Mouse (Mus musculus): ENCODE data around the gene Gm7102. TPM values are rescaled to one million over a fixed set of nuclear protein-coding genes. Genes with fewer than 3 reads are reported as not detected.
"Not testable (repeated sequence)": the region's sequence is repeated elsewhere in the genome, so short reads cannot be mapped to it uniquely, and the experiment has no call there.

Gm7102 gene
- polyA plus RNA-seq (2014; fragmentation: Nextera tagmentation; extraction: Ambion mirVana) = 0.23 and 0.28 TPM in 2 replicates

GRCm38 (mm10) chr19:61175756-61176324, at the start of gene Gm7102:
Gene Gm7102, minus strand, starts transcription at chr19:61176309.
- Histone ChIP-seq H3K9me3 (ENCODE audit: control insufficient read depth, low read length) (no peaks in the 10 kb centered on the region), H3K27ac (ENCODE audit: low read depth, low read length) (no peak within 1 kb of the TSS), H3K27me3 (ENCODE audit: control insufficient read depth, insufficient read depth, low read length) (no peaks in the 10 kb centered on the region), H3K9ac (ENCODE audit: low read depth, low read length) (peak within 1 kb of the TSS; percentile 52; the same call in 1 of the 2 replicates), H3K36me3 (ENCODE audit: control insufficient read depth, insufficient read depth, low read length) (no peaks in the 10 kb centered on the region), H3K4me1 (ENCODE audit: control insufficient read depth, insufficient read depth, low read length) (no peaks in the 10 kb centered on the region), H3K4me2 (replicated peaks; ENCODE audit: low read depth, low read length) (peak within 1 kb of the TSS; percentile 57), H3K4me3 (ENCODE audit: low read length) (peak within 1 kb of the TSS; percentile 35)
- 0 out of 2 replicates have a peak, but pooled peaks have one; percentile 43 for ATAC-seq (ENCODE audit: low FRiP score, low TSS enrichment)
- 38% methylated on average over 39 of the region's 39 CpGs for WGBS

GRCm38 (mm10) chr19:61224678-61225525, 48.8 kb upstream of the Gm7102 start:
- H3K4me2 ChIP-seq (replicated peaks; ENCODE audit: low read depth, low read length) = peak overlapping the region; percentile 59
- H3K9me3 ChIP-seq (ENCODE audit: control insufficient read depth, low read length) = no peaks in the 10 kb centered on the region
- H3K36me3 ChIP-seq (ENCODE audit: control insufficient read depth, insufficient read depth, low read length) = no peaks in the 10 kb centered on the region
- H3K27me3 ChIP-seq (ENCODE audit: control insufficient read depth, insufficient read depth, low read length) = no peaks in the 10 kb centered on the region
- H3K27ac ChIP-seq (ENCODE audit: low read depth, low read length) = no peak overlapping the region
- 32% methylated on average over 51 of the region's 53 CpGs for WGBS
- no peaks in the 10 kb centered on the region for H3K4me1 ChIP-seq (ENCODE audit: control insufficient read depth, insufficient read depth, low read length)
- peak overlapping the region; percentile 61 for H3K4me3 ChIP-seq (ENCODE audit: low read length)
- peak; percentile 18 for ATAC-seq (ENCODE audit: low FRiP score, low TSS enrichment)
- H3K9ac ChIP-seq (ENCODE audit: low read depth, low read length) = no peak overlapping the region; the same call in 1 of the 2 replicates

- H3K9me3 ChIP-seq (ENCODE audit: control insufficient read depth, low read length) = no peaks in the 10 kb centered on the region
- no peaks in the 10 kb centered on the region for H3K27me3 ChIP-seq (ENCODE audit: control insufficient read depth, insufficient read depth, low read length)
- no peak overlapping the region for H3K9ac ChIP-seq (ENCODE audit: low read depth, low read length)
- no peak for ATAC-seq (ENCODE audit: low FRiP score, low TSS enrichment)
- H3K4me2 ChIP-seq (replicated peaks; ENCODE audit: low read depth, low read length) = no peak overlapping the region
- H3K27ac ChIP-seq (ENCODE audit: low read depth, low read length) = no peak overlapping the region
- no peaks in the 10 kb centered on the region for H3K36me3 ChIP-seq (ENCODE audit: control insufficient read depth, insufficient read depth, low read length)
- H3K4me1 ChIP-seq (ENCODE audit: control insufficient read depth, insufficient read depth, low read length) = no peaks in the 10 kb centered on the region
- 95% methylated on average over 6 of the region's 6 CpGs for WGBS
- H3K4me3 ChIP-seq (ENCODE audit: low read length) = no peak overlapping the region
Measured at GRCm38 (mm10) chr19:61223706-61224328, 47.7 kb upstream of the Gm7102 start.

GRCm38 (mm10) chr19:61207506-61207905, 31.4 kb upstream of the Gm7102 start:
- not testable (repeated sequence) for H3K27me3 ChIP-seq (ENCODE audit: control insufficient read depth, insufficient read depth, low read length); H3K27ac ChIP-seq (ENCODE audit: low read depth, low read length); H3K4me3 ChIP-seq (ENCODE audit: low read length); H3K4me2 ChIP-seq (replicated peaks; ENCODE audit: low read depth, low read length); H3K9me3 ChIP-seq (ENCODE audit: control insufficient read depth, low read length); ATAC-seq (ENCODE audit: low FRiP score, low TSS enrichment); H3K4me1 ChIP-seq (ENCODE audit: control insufficient read depth, insufficient read depth, low read length); H3K36me3 ChIP-seq (ENCODE audit: control insufficient read depth, insufficient read depth, low read length); H3K9ac ChIP-seq (ENCODE audit: low read depth, low read length)
- 79% methylated on average over 6 of the region's 6 CpGs for WGBS

GRCm38 (mm10) chr19:61199836-61200235, 23.7 kb upstream of the Gm7102 start:
- Histone ChIP-seq H3K36me3 (ENCODE audit: control insufficient read depth, insufficient read depth, low read length) (no peaks in the 10 kb centered on the region), H3K27ac (ENCODE audit: low read depth, low read length) (no peak overlapping the region), H3K27me3 (ENCODE audit: control insufficient read depth, insufficient read depth, low read length) (no peaks in the 10 kb centered on the region), H3K4me2 (replicated peaks; ENCODE audit: low read depth, low read length) (no peak overlapping the region), H3K9me3 (ENCODE audit: control insufficient read depth, low read length) (no peaks in the 10 kb centered on the region), H3K9ac (ENCODE audit: low read depth, low read length) (no peak overlapping the region), H3K4me3 (ENCODE audit: low read length) (no peak overlapping the region), H3K4me1 (ENCODE audit: control insufficient read depth, insufficient read depth, low read length) (no peaks in the 10 kb centered on the region)
- WGBS = 30% methylated on average over 10 of the region's 10 CpGs
- ATAC-seq (ENCODE audit: low FRiP score, low TSS enrichment) = no peak

- Histone ChIP-seq H3K4me1 (ENCODE audit: control insufficient read depth, insufficient read depth, low read length) (no peaks in the 10 kb centered on the region), H3K4me2 (replicated peaks; ENCODE audit: low read depth, low read length) (no peak overlapping the region), H3K9ac (ENCODE audit: low read depth, low read length) (no peak overlapping the region), H3K27ac (ENCODE audit: low read depth, low read length) (no peak overlapping the region), H3K9me3 (ENCODE audit: control insufficient read depth, low read length) (no peaks in the 10 kb centered on the region), H3K27me3 (ENCODE audit: control insufficient read depth, insufficient read depth, low read length) (no peaks in the 10 kb centered on the region), H3K36me3 (ENCODE audit: control insufficient read depth, insufficient read depth, low read length) (no peaks in the 10 kb centered on the region), H3K4me3 (ENCODE audit: low read length) (no peak overlapping the region)
- 13% methylated on average over 13 of the region's 13 CpGs for WGBS
- no peak for ATAC-seq (ENCODE audit: low FRiP score, low TSS enrichment)
Measured at GRCm38 (mm10) chr19:61199316-61199715, 23.2 kb upstream of the Gm7102 start.

- H3K36me3 ChIP-seq (ENCODE audit: control insufficient read depth, insufficient read depth, low read length); H3K9me3 ChIP-seq (ENCODE audit: control insufficient read depth, low read length); H3K27ac ChIP-seq (ENCODE audit: low read depth, low read length); H3K9ac ChIP-seq (ENCODE audit: low read depth, low read length); H3K4me2 ChIP-seq (replicated peaks; ENCODE audit: low read depth, low read length); H3K27me3 ChIP-seq (ENCODE audit: control insufficient read depth, insufficient read depth, low read length); ATAC-seq (ENCODE audit: low FRiP score, low TSS enrichment); H3K4me1 ChIP-seq (ENCODE audit: control insufficient read depth, insufficient read depth, low read length); H3K4me3 ChIP-seq (ENCODE audit: low read length): not testable (repeated sequence)
- 86% methylated on average over 2 of the region's 2 CpGs for WGBS
Measured at GRCm38 (mm10) chr19:61183590-61183989, 7.5 kb upstream of the Gm7102 start, which contains the start of gene Gm6020. Gene Gm6020, plus strand, starts transcription at chr19:61183890.

GRCm38 (mm10) chr19:61151701-61152420, 24.2 kb downstream of the Gm7102 start:
- Histone ChIP-seq H3K27ac (ENCODE audit: low read depth, low read length) (no peak overlapping the region), H3K9ac (ENCODE audit: low read depth, low read length) (peak overlapping the region; percentile 48; the same call in 1 of the 2 replicates), H3K36me3 (ENCODE audit: control insufficient read depth, insufficient read depth, low read length) (no peaks in the 10 kb centered on the region), H3K27me3 (ENCODE audit: control insufficient read depth, insufficient read depth, low read length) (no peaks in the 10 kb centered on the region), H3K4me3 (ENCODE audit: low read length) (peak overlapping the region; percentile 41), H3K9me3 (ENCODE audit: control insufficient read depth, low read length) (no peaks in the 10 kb centered on the region), H3K4me1 (ENCODE audit: control insufficient read depth, insufficient read depth, low read length) (no peaks in the 10 kb centered on the region), H3K4me2 (replicated peaks; ENCODE audit: low read depth, low read length) (peak overlapping the region; percentile 74)
- 5% methylated on average over 27 of the region's 27 CpGs for WGBS
- ATAC-seq (ENCODE audit: low FRiP score, low TSS enrichment) = peak; percentile 85
